Mouse (Mus musculus) gastrocnemius, adult 2 months (tissue): ENCODE data around the gene Naa80. TPM values are rescaled to one million over a fixed set of nuclear protein-coding genes. Genes with fewer than 3 reads are reported as not detected.

Source experiments
- DNase-seq: peaks from one replicate; pipeline ENCODE4 v3.0.0; 2022
- H3K27ac ChIP-seq: fragments of 200-600 bp; 2 replicates; pipeline ENCODE4 v1.8.1; 2022; ENCODE audit warnings: mild to moderate bottlenecking
- H3K4me3 ChIP-seq: fragments of 200-600 bp; 2 replicates; pipeline ENCODE4 v1.8.1; 2022; ENCODE audit warnings: mild to moderate bottlenecking, moderate library complexity
- CTCF ChIP-seq: fragments of 200-600 bp; IDR thresholded peaks from 2 replicates; pipeline ENCODE4 v1.8.1; 2022; ENCODE audit warnings: antibody characterized with exemption, mild to moderate bottlenecking, moderate library complexity
- intact Hi-C: fragments of 180-260 bp; cut with DNase I; formaldehyde crosslinking; loops from one replicate; pipeline ENCODE4 v1.15.1; 2025
- total RNA-seq, 2 experiments: library from RNA; stranded (reverse); gene quantifications; 2 replicates each; pipeline ENCODE4 v1.2.3; 2021

Naa80 gene
- total RNA-seq, 2 experiments from 2014 or later = 11.8 to 14.7 TPM

DNA sequence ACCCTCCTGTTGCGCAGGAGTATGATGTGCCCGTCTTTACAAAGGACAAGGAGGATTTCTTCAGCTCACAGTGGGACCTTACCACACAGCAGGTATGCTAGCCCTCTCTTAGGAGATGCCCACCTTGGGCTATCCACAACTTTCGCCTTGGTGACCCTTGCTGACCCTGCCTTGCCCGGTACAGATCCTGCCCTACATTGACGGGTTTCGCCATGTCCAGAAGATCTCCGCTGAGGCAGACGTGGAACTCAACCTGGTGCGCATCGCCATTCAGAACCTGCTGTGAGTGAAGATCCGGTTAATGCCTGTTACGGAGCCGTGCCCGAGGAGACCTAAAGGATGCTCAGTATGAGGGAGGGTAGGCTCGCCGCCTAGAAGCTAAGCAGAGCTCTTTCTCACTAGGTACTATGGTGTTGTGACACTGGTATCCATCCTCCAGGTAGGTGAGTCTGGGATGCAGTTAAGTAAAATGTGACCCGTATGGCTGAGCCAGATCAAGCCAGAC lies 34.4 kb upstream of the Naa80 start:
- no peak overlapping the region for H3K4me3 ChIP-seq
- intact Hi-C loops = no loop called here
- no peak for DNase-seq
- H3K27ac ChIP-seq = no peak overlapping the region
- no peak for TF ChIP-seq CTCF

DNA sequence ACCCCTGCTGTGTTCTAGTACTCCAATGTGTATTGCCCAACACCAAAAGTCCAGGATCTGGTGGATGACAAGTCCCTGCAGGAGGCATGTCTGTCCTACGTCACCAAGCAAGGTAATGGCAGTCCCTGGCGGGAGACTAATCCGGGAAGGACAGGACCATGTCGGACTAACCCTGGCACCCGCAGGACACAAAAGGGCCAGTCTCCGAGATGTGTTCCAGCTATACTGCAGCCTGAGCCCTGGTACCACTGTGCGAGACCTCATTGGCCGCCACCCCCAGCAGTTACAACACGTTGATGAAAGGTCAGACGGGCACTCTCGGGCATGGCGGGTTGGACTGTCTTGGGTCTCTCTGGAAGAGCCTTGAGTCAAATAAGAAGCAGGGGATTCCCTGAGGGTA lies 34.0 kb upstream of the Naa80 start:
- no peak for DNase-seq

GRCm38 (mm10) chr9:107545199-107545598 lies 33.5 kb upstream of the Naa80 start:
- DNase-seq = no peak
- Histone ChIP-seq H3K27ac (0 out of 2 replicates have a peak overlapping the region, but pooled peaks have one; percentile 9), H3K4me3 (no peak overlapping the region)
- no peak for TF ChIP-seq CTCF
- intact Hi-C loops = no loop called here

More for the DNA sequence above, 34.0 kb upstream of the Naa80 start:
- intact Hi-C loops = no loop called here
- TF ChIP-seq CTCF = no peak
- H3K4me3 ChIP-seq = no peak overlapping the region
- no peak overlapping the region for H3K27ac ChIP-seq

DNA sequence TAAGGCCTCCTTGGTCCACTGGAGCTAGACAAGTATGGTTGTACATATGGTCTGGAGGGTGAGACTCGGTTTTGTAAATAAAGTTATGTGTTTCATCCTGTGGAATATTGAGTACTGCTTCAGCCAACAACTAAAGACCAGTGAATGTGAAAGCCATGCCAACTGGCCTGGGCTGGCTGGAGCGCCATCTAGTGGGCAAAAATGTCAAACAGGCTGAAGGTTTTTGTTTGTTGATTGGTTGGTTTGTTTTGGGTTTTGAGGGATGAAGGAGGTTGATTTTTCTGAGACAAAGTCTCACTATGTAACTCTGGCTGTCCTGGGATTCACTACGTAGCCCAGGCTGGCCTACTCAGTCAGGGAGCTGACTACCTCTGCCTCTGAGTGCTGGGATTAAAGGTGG lies 33.1 kb upstream of the Naa80 start:
- intact Hi-C loops = no loop called here
- peak; percentile 77 for DNase-seq
- Histone ChIP-seq H3K4me3 (no peak overlapping the region), H3K27ac (0 out of 2 replicates have a peak overlapping the region, but pooled peaks have one; percentile 9)
- peak; percentile 97 for TF ChIP-seq CTCF

- DNase-seq = peak; percentile 87
- intact Hi-C loops = no loop called here
- H3K27ac ChIP-seq = peak within 1 kb of the TSS; percentile 21; the same call in 1 of the 2 replicates
- H3K4me3 ChIP-seq = peak within 1 kb of the TSS; percentile 46
- no peak for TF ChIP-seq CTCF
Measured at GRCm38 (mm10) chr9:107547026-107547425, 31.7 kb upstream of the Naa80 start, which contains the start of gene Zmynd10. Gene Zmynd10 (plus strand): TSS chr9:107547298.

DNA sequence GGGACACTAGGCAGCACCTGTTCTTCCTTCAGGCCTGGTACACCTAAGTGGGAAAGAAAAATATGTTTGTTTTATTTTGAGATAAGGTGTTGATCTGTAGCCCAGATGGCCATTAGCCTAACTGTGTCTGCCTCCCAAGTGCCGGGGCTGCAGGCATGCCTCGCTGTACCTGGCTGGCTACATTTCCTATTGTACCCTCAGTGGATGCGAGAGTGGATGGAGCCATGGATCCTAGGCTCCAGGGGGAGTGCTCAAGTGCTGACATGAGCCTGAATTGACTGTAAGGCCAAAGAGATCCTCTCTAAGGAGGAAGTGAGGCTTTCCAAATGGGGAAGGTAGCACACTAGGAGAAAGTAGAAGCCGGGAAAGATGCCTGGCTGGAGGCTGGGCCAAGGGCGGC lies 30.7 kb upstream of the Naa80 start:
- TF ChIP-seq CTCF = no peak
- Histone ChIP-seq H3K4me3 (no peak overlapping the region), H3K27ac (no peak overlapping the region)
- no peak for DNase-seq
- intact Hi-C loops = no loop called here

DNA sequence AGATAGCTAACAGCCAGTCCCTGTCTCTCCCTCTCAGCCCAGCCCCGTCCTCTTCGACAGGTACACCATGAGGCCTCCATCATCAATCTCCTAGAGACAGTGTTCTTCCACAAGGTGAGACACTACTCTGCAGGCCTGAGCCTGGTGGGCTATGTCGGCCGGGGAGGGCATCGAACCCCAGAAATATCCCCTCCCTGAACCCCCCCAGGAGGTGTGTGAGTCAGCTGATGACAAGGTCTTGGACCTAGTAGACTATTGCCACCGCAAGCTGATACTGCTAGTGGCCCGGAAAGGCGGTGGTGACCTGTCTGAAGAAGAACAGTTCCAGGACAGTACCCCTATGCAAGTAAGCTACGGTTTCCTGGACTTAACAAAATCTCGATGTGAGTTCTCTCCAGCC lies 29.9 kb upstream of the Naa80 start:
- TF ChIP-seq CTCF = no peak
- H3K27ac ChIP-seq = no peak overlapping the region
- intact Hi-C loops = no loop called here
- no peak overlapping the region for H3K4me3 ChIP-seq
- no peak for DNase-seq

DNA sequence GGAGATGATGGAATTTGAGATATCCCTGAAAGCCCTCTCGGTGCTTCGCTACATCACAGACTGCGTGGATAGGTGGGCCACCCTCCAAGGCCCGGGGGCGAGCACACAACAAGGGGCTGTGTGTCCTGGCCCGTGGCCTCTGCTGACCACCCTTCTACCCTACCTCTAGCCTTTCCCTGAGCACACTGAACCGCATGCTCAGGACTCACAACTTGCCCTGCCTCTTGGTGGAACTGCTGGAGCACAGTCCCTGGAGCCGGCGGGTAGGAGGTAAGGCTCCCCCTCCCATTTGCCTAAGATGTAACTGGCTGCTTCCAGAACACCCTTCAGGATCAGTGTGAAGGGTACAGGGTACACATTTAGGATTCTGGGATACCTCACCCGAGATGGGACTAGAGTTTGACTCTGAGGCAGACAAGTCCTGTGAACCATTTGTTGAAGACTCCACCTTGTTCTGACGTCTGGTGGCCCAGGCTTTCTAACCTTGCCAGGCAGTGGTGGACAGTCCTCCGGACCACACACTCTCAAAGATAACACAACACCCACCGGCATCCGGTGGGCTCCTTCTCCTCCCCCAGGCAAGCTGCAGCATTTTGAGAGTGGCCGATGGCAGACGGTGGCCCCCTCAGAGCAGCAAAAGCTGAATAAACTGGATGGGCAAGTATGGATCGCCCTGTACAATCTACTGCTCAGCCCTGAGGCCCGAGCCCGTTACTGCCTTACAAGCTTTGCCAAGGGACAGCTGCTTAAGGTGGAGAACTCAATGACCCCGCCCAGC lies 29.2 kb upstream of the Naa80 start:
- no peak for TF ChIP-seq CTCF
- H3K4me3 ChIP-seq = no peak overlapping the region
- no peak overlapping the region for H3K27ac ChIP-seq
- intact Hi-C loops = no loop called here
- DNase-seq = no peak

DNA sequence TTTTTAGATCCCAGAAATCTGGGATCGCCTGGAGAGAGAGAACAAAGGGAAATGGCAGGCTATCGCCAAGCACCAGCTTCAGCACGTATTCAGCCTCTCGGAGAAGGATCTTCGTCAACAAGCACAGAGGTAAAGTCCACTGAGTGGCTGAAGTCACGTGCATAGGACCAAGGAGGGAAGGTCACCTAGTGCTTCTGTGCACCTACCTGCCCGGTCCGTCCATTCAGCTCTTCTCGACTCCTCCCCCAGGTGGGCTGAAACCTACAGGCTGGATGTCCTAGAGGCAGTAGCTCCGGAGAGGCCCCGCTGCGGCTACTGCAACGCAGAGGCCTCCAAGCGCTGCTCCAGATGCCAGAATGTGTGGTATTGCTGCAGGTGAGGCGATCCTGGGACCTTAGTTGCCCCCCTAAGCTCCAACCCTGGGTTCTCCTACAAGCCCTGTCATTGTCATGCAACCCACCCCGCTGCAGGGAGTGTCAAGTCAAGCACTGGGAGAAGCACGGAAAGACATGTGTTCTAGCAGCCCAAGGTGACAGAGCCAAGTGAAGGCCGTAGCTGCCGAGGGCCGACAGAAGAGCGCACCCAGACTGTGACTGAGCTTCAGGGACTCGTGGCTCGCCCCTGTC lies 28.1 kb upstream of the Naa80 start:
- intact Hi-C loops = no loop called here
- no peak for TF ChIP-seq CTCF
- H3K27ac ChIP-seq = peak overlapping the region; percentile 85; the same call in 1 of the 2 replicates
- DNase-seq = no peak
- H3K4me3 ChIP-seq = no peak overlapping the region; the same call in 1 of the 2 replicates

DNA sequence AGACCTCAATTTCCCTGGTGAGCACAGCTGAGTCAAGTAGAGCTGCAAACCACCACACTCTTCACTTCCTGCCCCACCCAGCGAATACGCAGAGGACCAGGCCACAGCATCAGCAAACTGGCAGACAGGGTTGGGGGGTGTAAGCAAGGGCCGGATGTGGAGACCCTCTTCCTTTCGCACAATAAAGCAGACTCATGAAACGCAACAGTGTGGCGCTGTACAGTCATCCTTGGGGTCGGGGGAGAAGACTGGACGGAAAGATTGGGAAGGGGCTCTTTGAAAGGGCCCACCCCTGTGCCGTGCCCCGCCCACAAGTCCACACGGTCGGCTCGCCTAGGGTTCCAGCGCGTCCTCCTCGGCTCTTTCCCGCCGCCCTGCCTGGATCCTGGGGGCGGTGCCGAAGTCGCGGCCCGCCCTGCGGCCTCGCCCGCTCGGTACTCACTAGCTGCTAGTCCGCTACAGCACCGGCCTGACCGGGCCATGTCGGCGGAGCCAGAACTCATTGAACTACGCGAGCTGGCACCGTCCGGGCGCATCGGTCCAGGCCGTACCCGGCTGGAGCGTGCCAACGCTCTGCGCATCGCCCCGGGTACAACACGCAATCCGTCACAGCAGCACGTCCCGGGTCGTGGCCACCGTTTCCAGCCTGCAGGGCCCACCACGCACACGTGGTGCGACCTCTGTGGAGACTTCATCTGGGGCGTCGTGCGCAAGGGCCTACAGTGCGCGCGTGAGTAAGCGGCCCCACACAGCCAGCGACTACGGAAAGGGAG lies 27.4 kb upstream of the Naa80 start, which contains the start of gene Rassf1:
Gene Rassf1 (plus strand): TSS at position 439 of the 773 bp plus-strand sequence.
- DNase-seq = peak; percentile 82
- peak within 1 kb of the TSS; percentile 78 for H3K4me3 ChIP-seq
- intact Hi-C loops = no loop called here
- peak within 1 kb of the TSS; percentile 85 for H3K27ac ChIP-seq
- TF ChIP-seq CTCF = no peak

GRCm38 (mm10) chr9:107551890-107552355 lies 26.8 kb upstream of the Naa80 start:
- H3K4me3 ChIP-seq = peak overlapping the region; percentile 78
- no peak for TF ChIP-seq CTCF
- no peak for DNase-seq
- intact Hi-C loops = no loop called here
- peak overlapping the region; percentile 85 for H3K27ac ChIP-seq

DNA sequence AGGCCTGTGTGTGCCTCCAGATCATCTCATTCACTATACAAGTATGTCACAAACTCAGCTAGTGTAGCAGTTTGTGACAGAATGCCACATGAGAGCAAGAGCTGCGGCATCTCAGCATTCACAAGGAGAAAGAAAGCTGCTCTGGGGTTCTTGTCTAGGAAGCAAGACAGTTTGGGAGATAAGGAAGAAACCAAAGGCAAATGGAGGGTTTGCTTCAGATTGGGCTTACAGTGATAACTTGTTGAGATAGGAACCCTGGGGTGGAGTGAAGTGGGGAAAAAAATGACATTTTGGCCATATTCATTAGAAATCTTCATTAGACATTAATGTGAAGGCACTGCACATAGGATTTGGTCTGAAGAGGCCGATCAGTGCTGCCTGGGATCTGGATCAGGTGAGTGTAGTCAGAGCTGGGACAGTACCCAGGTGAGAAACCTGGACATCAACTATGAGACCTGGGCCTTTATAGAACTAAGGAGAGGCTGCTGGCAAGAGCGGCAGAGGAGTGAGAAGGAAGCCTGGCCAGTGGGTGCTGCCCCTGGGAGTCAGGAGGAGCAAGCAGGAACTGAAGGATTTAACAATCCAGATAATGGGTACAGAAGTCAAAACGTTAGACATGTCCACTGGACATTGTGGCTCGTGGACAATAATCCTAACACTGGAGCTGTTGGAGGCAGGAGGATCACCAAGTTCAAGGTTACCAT lies 25.8 kb upstream of the Naa80 start:
- intact Hi-C loops = no loop called here
- TF ChIP-seq CTCF = no peak
- Histone ChIP-seq H3K4me3 (no peak overlapping the region), H3K27ac (peak overlapping the region; percentile 85; the same call in 1 of the 2 replicates)
- no peak for DNase-seq
